Mouse (Mus musculus): ENCODE results near the gene Sept10.

The Sept10 gene

DNA sequence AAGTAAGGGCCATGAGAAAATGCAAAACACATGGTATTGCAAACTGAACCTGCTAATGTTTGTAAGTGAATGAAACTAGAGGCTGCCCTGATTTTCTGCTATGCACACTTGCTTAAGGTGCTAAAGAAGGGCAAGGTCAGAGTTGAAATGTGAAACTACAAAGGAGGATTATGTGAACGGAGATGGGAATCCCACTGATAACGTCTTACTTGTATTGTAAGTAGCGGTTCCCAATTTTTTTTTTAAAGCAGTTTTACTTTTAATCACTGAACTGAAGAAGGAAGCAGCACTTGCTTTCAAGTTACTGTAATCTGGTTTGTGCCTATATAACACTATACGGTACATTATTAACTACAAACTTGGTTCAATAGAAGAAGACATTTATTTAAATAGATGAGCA, 2.2 kb upstream of the Sept10 start:
- DNase-seq, result no peak

- no peak for DNase-seq
These were observed 1.7 kb upstream of the Sept10 start for GRCm38 (mm10) chr10:59223301-59223700.

- peak; percentile 41 for DNase-seq
These were observed 839 bp upstream of the Sept10 start for GRCm38 (mm10) chr10:59222271-59223101.

- no peak for DNase-seq
These were observed 699 bp downstream of the Sept10 start for GRCm38 (mm10) chr10:59220824-59221472.

GRCm38 (mm10) chr10:59200011-59200410, 21.6 kb downstream of the Sept10 start:
- DNase-seq, result no peak

DNA sequence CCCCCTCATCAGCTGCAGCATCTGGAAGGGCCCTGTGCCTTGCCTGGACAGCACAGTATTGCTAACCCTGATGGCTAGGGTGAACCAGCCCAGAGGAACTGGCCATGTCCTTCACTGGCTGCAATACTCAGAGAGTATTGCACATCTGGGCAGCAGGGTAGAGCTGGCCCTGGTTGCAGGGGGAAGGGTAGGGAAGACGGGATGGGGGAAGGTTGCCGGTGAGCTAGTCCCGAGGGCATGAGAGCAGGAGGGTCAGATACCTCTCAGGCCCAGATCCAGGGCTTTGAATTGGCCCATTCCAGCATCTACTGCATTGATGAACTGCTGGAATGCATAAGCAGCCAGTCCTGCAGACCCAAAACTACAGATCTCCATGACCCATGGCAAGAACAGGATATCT, 24.9 kb downstream of the Sept10 start:
- no peak for DNase-seq

DNA sequence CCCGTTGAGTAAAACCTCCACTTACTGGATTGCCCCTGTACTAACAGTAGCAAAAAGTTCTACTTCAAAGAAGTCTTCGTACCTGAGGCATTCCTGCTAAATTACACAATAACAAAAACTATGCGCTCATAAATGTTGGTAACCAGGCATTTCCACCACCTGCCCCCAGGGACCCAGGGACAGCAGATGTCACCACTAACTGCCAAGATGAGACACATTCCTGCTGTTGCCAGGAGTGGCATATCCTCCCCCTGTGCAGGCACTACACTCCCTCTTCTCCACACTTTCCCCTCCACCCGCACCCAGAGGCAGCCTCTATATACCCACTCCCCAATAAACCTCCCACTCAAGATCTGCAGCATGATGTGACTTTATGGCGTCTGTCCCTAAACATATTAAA, 26.8 kb downstream of the Sept10 start:
- no peak for DNase-seq

DNA sequence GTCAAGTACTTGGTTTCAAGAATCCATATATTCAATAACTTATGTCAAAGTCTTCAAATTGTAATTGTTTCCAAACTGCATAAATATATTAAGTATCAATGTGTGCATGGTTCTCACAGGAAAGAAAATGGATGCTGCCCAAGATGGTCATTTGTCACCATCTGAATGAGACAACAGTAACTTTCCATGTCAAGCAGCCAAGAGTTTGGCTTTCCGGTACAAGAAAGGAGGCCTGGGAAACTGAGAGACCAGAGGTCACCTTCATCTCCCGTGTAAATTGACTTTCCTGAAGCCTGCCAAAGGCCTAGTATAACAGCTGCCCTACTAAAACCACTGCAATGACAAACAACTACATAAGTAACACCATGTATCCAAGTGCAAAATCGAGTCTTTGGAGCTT, 39.3 kb downstream of the Sept10 start:
- no peak for DNase-seq

GRCm38 (mm10) chr10:59179620-59180019, 42.0 kb downstream of the Sept10 start:
- no peak for DNase-seq

DNA sequence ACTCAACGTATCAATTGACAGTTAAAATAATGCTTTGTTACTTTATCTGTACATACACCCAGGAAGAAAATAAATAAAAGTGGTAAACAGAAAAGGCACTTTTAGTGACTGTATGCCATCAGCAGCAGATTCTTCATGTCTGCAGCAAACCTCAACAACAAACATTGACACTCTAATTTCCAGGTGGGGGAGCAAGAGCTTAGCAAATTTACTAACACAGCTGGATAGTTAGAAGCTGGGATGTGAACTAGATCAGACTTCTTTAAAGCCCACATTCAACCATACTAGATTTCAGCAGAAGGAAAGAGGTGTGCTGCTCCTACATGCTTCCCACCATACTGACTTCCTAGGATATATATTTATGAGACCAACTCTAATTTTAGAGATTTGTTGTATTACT, 49.1 kb downstream of the Sept10 start:
- DNase-seq, result no peak

GRCm38 (mm10) chr10:59171042-59171441, 50.6 kb downstream of the Sept10 start:
- DNase-seq, result no peak

GRCm38 (mm10) chr10:59166104-59166944, 55.3 kb downstream of the Sept10 start:
- peak; percentile 27 for DNase-seq

- no peak for DNase-seq
These were observed 59.3 kb downstream of the Sept10 start for GRCm38 (mm10) chr10:59162185-59162897.

DNA sequence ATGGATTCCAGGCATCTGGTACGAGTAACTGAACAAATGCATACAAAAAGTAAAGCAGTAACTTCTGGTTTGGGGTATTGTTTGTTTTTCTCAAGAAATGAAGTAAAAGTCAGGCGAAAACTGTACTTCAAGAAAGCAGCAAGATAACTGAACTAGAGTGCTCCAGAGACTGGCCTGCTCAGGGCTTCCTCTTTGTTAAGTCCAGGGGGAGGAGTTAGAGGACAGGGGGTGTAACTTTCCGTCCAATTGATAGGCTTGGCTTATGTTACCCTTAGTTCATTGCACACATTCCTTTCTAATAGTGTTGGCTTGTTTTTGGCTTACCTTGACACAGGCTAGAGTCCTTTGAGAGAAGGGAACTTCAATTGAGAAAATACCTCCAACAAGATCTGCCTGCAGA, 63.0 kb downstream of the Sept10 start:
- DNase-seq, result no peak

GRCm38 (mm10) chr10:59152544-59153081, 69.0 kb downstream of the Sept10 start:
- DNase-seq, result no peak

DNA sequence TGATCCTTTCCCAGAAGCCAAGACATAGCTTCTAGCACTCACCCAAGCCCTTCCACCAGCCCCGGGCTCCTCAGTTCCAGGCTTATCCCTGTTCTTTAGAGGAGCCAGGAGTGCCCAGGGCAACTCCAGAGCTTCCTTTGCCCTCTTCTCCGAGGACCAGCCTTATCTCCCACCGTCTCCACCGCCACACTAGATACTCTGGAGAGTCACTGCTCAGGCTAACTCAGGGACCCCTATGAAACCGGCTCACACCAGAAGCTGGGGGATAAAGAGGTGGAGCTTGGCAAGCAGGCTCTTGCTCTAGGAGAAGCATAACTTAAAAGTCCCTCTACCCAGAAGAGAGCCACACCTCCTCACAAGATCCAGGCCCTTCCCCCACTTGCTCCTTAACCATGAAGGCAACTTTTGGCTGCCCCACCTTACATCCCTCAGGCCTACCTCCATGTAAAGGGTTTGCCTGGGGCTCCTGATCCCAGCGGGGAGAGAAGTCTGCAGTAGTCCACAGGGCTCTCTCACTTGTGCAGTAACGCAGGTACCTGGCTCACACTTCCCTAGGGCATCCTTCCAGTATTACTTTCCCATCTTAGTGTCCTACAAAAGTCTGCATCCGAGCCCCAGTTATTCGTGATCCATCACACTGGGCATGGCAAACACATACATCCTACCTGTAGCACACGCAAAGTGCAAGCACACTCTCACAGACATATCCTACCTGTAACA, 70.5 kb downstream of the Sept10 start:
- DNase-seq, result no peak

- no peak for DNase-seq
These were observed 71.7 kb downstream of the Sept10 start for GRCm38 (mm10) chr10:59149956-59150383.

GRCm38 (mm10) chr10:59133478-59134009, 88.1 kb downstream of the Sept10 start:
- no peak for DNase-seq

GRCm38 (mm10) chr10:59131926-59132628, 89.6 kb downstream of the Sept10 start:
- DNase-seq, result no peak

GRCm38 (mm10) chr10:59127637-59128036, 94.0 kb downstream of the Sept10 start:
- no peak for DNase-seq

- DNase-seq, result no peak
These were observed 96.2 kb downstream of the Sept10 start for GRCm38 (mm10) chr10:59125497-59125896.
